In genomic region chr7:136894106-136894986, GRCm38 (mm10) we compare ENCODE assay signal across 8 mouse cellular contexts. TPM values are rescaled to one million over a fixed set of nuclear protein-coding genes. Genes with fewer than 3 reads are reported as not detected.
DNase-seq lines count a peak whose midpoint lies in the region; ATAC-seq lines count a peak whose summit lies in the region.

TSS of gene Mgmt (plus strand) at chr7:136894614.

- DNase-seq in CD8-positive naive resting alpha-beta T cell, adult 2 months (ENCODE audit: low read depth in 2 of 2, low spot score in 2 of 2): peak; percentile 81 to 83
- peak; percentile 95 to 98 for DNase-seq in kidney, postnatal 25 days
- DNase-seq in liver, embryonic 13.5 days: peak; percentile 92
- peak; percentile 81 to 91 for DNase-seq in natural killer cell, adult 2 months (ENCODE audit: low spot score in 2 of 2)

- H3K4me2 ChIP-seq in forebrain, embryonic 12.5 days: peak within 1 kb of the TSS; percentile 53
- H3K4me2 ChIP-seq in heart, embryonic 16.5 days (ENCODE audit: low read depth, low read length): peak within 1 kb of the TSS; percentile 74
- peak within 1 kb of the TSS; percentile 70 for H3K4me2 ChIP-seq in liver, embryonic 13.5 days
- H3K4me2 ChIP-seq in stomach, embryonic 14.5 days (replicated peaks; ENCODE audit: low read depth, low read length): peak within 1 kb of the TSS; percentile 68

- peak within 1 kb of the TSS; percentile 40 for H3K9ac ChIP-seq in forebrain, embryonic 12.5 days
- H3K9ac ChIP-seq in heart, embryonic 16.5 days (ENCODE audit: low read length): peak within 1 kb of the TSS; percentile 76
- H3K9ac ChIP-seq in liver, embryonic 13.5 days: peak within 1 kb of the TSS; percentile 67
- H3K9ac ChIP-seq in stomach, embryonic 14.5 days (replicated peaks; ENCODE audit: low read depth, low read length): peak within 1 kb of the TSS; percentile 38

- H3K9me3 ChIP-seq in forebrain, embryonic 12.5 days: no peaks in the 10 kb centered on the region
- no peaks in the 10 kb centered on the region for H3K9me3 ChIP-seq in heart, embryonic 16.5 days (replicated peaks; ENCODE audit: control insufficient read depth, low read length)
- H3K9me3 ChIP-seq in liver, embryonic 13.5 days (replicated peaks): no peaks in the 10 kb centered on the region
- no peaks in the 10 kb centered on the region for H3K9me3 ChIP-seq in stomach, embryonic 14.5 days (ENCODE audit: control insufficient read depth, low read depth, low read length)

- H3K27ac ChIP-seq in forebrain, embryonic 12.5 days: no peak within 1 kb of the TSS
- H3K27ac ChIP-seq in heart, embryonic 16.5 days (ENCODE audit: low read length): peak within 1 kb of the TSS; percentile 68
- H3K27ac ChIP-seq in liver, embryonic 13.5 days: peak within 1 kb of the TSS; percentile 55
- H3K27ac ChIP-seq in stomach, embryonic 14.5 days (ENCODE audit: low read length): peak within 1 kb of the TSS; percentile 67

- peak; percentile 66 for ATAC-seq in cerebellum, adult (ENCODE audit: insufficient number of reproducible peaks, low FRiP score, low TSS enrichment)
- ATAC-seq in forebrain, embryonic 12.5 days (ENCODE audit: low FRiP score): peak; percentile 98
- peak; percentile 97 for ATAC-seq in heart, embryonic 16.5 days (replicated peaks; ENCODE audit: extremely low read depth, insufficient read depth, low FRiP score)
- peak; percentile 99 for ATAC-seq in liver, embryonic 13.5 days (ENCODE audit: low read depth)
- peak; percentile 100 for ATAC-seq in stomach, embryonic 14.5 days (ENCODE audit: insufficient number of reproducible peaks, insufficient read depth, low FRiP score, low read depth)

- peaks cover 7% of the 10 kb centered on the region for H3K4me1 ChIP-seq in forebrain, embryonic 12.5 days
- peaks cover 16% of the 10 kb centered on the region for H3K4me1 ChIP-seq in heart, embryonic 16.5 days (ENCODE audit: control insufficient read depth, insufficient read depth, low read length)
- peaks cover 28% of the 10 kb centered on the region for H3K4me1 ChIP-seq in liver, embryonic 13.5 days (replicated peaks)
- peaks cover 3% of the 10 kb centered on the region; the same call in 1 of the 2 replicates for H3K4me1 ChIP-seq in stomach, embryonic 14.5 days (ENCODE audit: control insufficient read depth, insufficient read depth, low read length)

- peak within 1 kb of the TSS; percentile 33 for H3K4me3 ChIP-seq in forebrain, embryonic 12.5 days (replicated peaks)
- H3K4me3 ChIP-seq in heart, embryonic 16.5 days (ENCODE audit: low read length): peak within 1 kb of the TSS; percentile 54
- peak within 1 kb of the TSS; percentile 55 for H3K4me3 ChIP-seq in liver, embryonic 13.5 days (replicated peaks)
- H3K4me3 ChIP-seq in stomach, embryonic 14.5 days (ENCODE audit: low read depth, low read length): peak within 1 kb of the TSS; percentile 36

- 11% methylated on average over 33 of the region's 33 CpGs for WGBS in forebrain, embryonic 12.5 days
- WGBS in heart, embryonic 16.5 days: 9% methylated on average over 33 of the region's 33 CpGs
- WGBS in liver, embryonic 13.5 days (ENCODE audit: insufficient replicate concordance): 9% methylated on average over 33 of the region's 33 CpGs
- WGBS in stomach, embryonic 14.5 days: 9% methylated on average over 32 of the region's 33 CpGs

- H3K27me3 ChIP-seq in forebrain, embryonic 12.5 days: no peaks in the 10 kb centered on the region
- H3K27me3 ChIP-seq in heart, embryonic 16.5 days (ENCODE audit: control insufficient read depth, insufficient read depth, low read length): no peaks in the 10 kb centered on the region
- H3K27me3 ChIP-seq in liver, embryonic 13.5 days: no peaks in the 10 kb centered on the region
- no peaks in the 10 kb centered on the region for H3K27me3 ChIP-seq in stomach, embryonic 14.5 days (ENCODE audit: control insufficient read depth, insufficient read depth, low read length)

- H3K36me3 ChIP-seq in forebrain, embryonic 12.5 days (replicated peaks): no peaks in the 10 kb centered on the region
- H3K36me3 ChIP-seq in heart, embryonic 16.5 days (ENCODE audit: control insufficient read depth, insufficient read depth): no peaks in the 10 kb centered on the region
- no peaks in the 10 kb centered on the region for H3K36me3 ChIP-seq in liver, embryonic 13.5 days
- no peaks in the 10 kb centered on the region for H3K36me3 ChIP-seq in stomach, embryonic 14.5 days (ENCODE audit: control insufficient read depth, insufficient read depth, low read length)

RNA-seq across cellular contexts. Expression of gene Mgmt, which starts in this region (rescaled TPM):
- 2.2 and 2.4 TPM in 2 replicates for polyA plus RNA-seq in forebrain, embryonic 12.5 days (2016; fragmentation: Nextera tagmentation; extraction: Ambion mirVana)
- polyA plus RNA-seq in heart, embryonic 16.5 days (2015; fragmentation: Nextera tagmentation; extraction: Ambion mirVana): 7.7 TPM in 2 replicates
- polyA plus RNA-seq in liver, embryonic 13.5 days (2015; fragmentation: Nextera tagmentation; extraction: Ambion mirVana): 3.3 and 3.4 TPM in 2 replicates
- polyA plus RNA-seq in stomach, embryonic 14.5 days (2014; fragmentation: Nextera tagmentation; extraction: Ambion mirVana): 8.6 and 10.5 TPM in 2 replicates
